Mouse (Mus musculus) lung, postnatal 0 days (tissue): ENCODE results near the gene Lpin3. TPM values are rescaled to one million over a fixed set of nuclear protein-coding genes. Genes with fewer than 3 reads are reported as not detected.

Experiments used
- ATAC-seq: fragments of 200-750 bp; cut with Nextera tagmentation; 2 replicates; pipeline ENCODE4 v1.8.0; 2017; ENCODE audit warnings: moderate library complexity
- DNase-seq: peaks from one replicate; pipeline ENCODE4 v3.0.0-alpha.2; 2016; ENCODE audit warnings: low spot score
- H3K27ac ChIP-seq: fragments of 300-500 bp; sonication (generic); 2 replicates; pipeline ENCODE4 v1.5.1; 2014; ENCODE audit warnings: antibody characterized with exemption, mild to moderate bottlenecking, low read length, mixed read lengths
- H3K27me3 ChIP-seq: fragments of 300-500 bp; sonication (generic); replicated peaks from 2 replicates; pipeline ENCODE4 v1.6.1; 2014; ENCODE audit warnings: low read length, mixed read lengths; ENCODE audit not compliant: insufficient read depth
- H3K36me3 ChIP-seq: fragments of 300-500 bp; sonication (generic); 2 replicates; pipeline ENCODE4 v1.6.1; 2014; ENCODE audit warnings: low read length, mixed read lengths; ENCODE audit not compliant: insufficient read depth
- H3K4me1 ChIP-seq: fragments of 300-500 bp; sonication (generic); 2 replicates; pipeline ENCODE4 v1.6.1; 2014; ENCODE audit warnings: antibody characterized with exemption, low read depth, low read length, mixed read lengths; ENCODE audit not compliant: insufficient read depth
- H3K4me2 ChIP-seq: fragments of 300-500 bp; sonication (generic); replicated peaks from 2 replicates; pipeline ENCODE4 v1.6.1; 2014; ENCODE audit warnings: low read depth, mild to moderate bottlenecking, low read length, moderate library complexity, mixed read lengths
- H3K4me3 ChIP-seq: fragments of 300-500 bp; sonication (generic); 2 replicates; pipeline ENCODE4 v1.5.1; 2014; ENCODE audit warnings: low read depth, low read length
- H3K9ac ChIP-seq: fragments of 300-500 bp; sonication (generic); replicated peaks from 2 replicates; pipeline ENCODE4 v1.6.1; 2014; ENCODE audit warnings: low read depth, mild to moderate bottlenecking
- H3K9me3 ChIP-seq: fragments of 300-500 bp; sonication (generic); 2 replicates; pipeline ENCODE4 v1.6.1; 2016; ENCODE audit warnings: low read length, mixed read lengths
- CTCF ChIP-seq: IDR thresholded peaks from 2 replicates; pipeline ENCODE4 v1.5.1; 2016; ENCODE audit warnings: antibody characterized with exemption, mild to moderate bottlenecking
- EP300 ChIP-seq: IDR thresholded peaks from 2 replicates; pipeline ENCODE4 v1.6.1; 2016; ENCODE audit warnings: antibody characterized with exemption, mild to moderate bottlenecking, control low read depth
- WGBS: fragments of 180-500 bp; shearing (Covaris S2); extraction: QIAGEN DNeasy Blood & Tissue Kit; methylation state at CpG from one replicate; pipeline ENCODE4 v1.1.7; 2014; 5-methylcytosine and 5-hydroxymethylcytosine counted together
- polyA plus RNA-seq: library from polyadenylated mRNA; unstranded; fragments of >200 nt; fragmentation: Nextera tagmentation; extraction: Ambion mirVana; gene quantifications from 2 replicates; pipeline ENCODE4 v1.2.1, GENCODE M21; 2015

Lpin3 gene
- polyA plus RNA-seq, 1 experiment from 2014 or later: 4.5 TPM

GRCm38 (mm10) chr2:160955331-160955730, 74.9 kb downstream of the Lpin3 start:
- peaks cover 33% of the 10 kb centered on the region; the same call in 1 of the 2 replicates for H3K36me3 ChIP-seq
- TF ChIP-seq EP300: no peak
- peak; percentile 43; the same call in 1 of the 2 replicates for TF ChIP-seq CTCF
- WGBS: 68% methylated on average over 7 of the region's 7 CpGs
- peak; percentile 10 for DNase-seq
- H3K27me3 ChIP-seq: no peaks in the 10 kb centered on the region
- H3K4me3 ChIP-seq: no peak overlapping the region
- H3K9ac ChIP-seq: no peak overlapping the region
- no peak overlapping the region for H3K4me2 ChIP-seq
- H3K9me3 ChIP-seq: no peaks in the 10 kb centered on the region
- H3K27ac ChIP-seq: no peak overlapping the region
- no peaks in the 10 kb centered on the region for H3K4me1 ChIP-seq
- no peak for ATAC-seq

Other genes with a start within 250 kb of the Lpin3 start
- 38.7 and 51.5 TPM in 2 replicates for gene Top1, start 234.8 kb upstream of the Lpin3 start, polyA plus RNA-seq
- 34.8 and 36.4 TPM in 2 replicates for gene Plcg1, start 149.4 kb upstream of the Lpin3 start, polyA plus RNA-seq
- gene Zhx3, start 7.7 kb upstream of the Lpin3 start, polyA plus RNA-seq: 7.2 and 10.9 TPM in 2 replicates
- 0.36 and 0.52 TPM in 2 replicates for gene Emilin3, start 31.7 kb downstream of the Lpin3 start, polyA plus RNA-seq
- 21.8 and 22.2 TPM in 2 replicates for gene Chd6, start 228.4 kb downstream of the Lpin3 start, polyA plus RNA-seq